Mouse (Mus musculus) lung, postnatal 0 days (tissue): ENCODE data around the gene Tia1.

ENCODE experiments used
- CTCF ChIP-seq: IDR thresholded peaks from 2 replicates; pipeline ENCODE4 v1.5.1; 2016; ENCODE audit warnings: antibody characterized with exemption, mild to moderate bottlenecking
- EP300 ChIP-seq: IDR thresholded peaks from 2 replicates; pipeline ENCODE4 v1.6.1; 2016; ENCODE audit warnings: antibody characterized with exemption, mild to moderate bottlenecking, control low read depth

DNA sequence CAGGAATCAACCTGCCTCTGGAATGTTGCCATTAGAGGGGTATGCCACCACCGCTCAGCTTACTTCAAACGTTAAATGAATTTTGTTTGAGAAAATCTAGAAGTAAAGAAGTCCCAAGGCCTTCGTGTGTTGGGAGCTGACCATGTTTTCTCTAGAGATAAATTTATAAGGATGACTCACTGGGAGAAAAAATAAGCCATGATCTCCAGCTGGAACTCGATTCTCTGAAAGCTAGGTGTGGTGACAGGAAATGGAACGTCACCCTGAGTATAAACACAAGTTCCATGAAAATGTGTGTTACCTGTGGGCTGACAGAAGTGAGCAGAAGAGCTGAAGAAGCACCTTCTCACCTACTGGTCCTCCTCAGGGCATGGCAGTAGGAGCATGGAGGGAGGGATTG lies 72.9 kb downstream of the Tia1 start:
- TF ChIP-seq CTCF = no peak
- no peak for TF ChIP-seq EP300
